Mouse (Mus musculus) heart, embryonic 11.5 days (tissue): Measurements from ENCODE around the gene Ugp2. TPM values are rescaled to one million over a fixed set of nuclear protein-coding genes. Genes with fewer than 3 reads are reported as not detected.

Experiments
- ATAC-seq: fragments of 200-750 bp; cut with Nextera tagmentation; replicated peaks from 2 replicates; pipeline ENCODE4 v1.8.0; 2017; ENCODE audit warnings: moderate library complexity; ENCODE audit not compliant: insufficient number of reproducible peaks, low FRiP score, low TSS enrichment
- H3K27ac ChIP-seq: fragments of 300-500 bp; sonication (generic); 2 replicates; pipeline ENCODE4 v1.5.1; 2014; ENCODE audit warnings: mild to moderate bottlenecking, low read depth, low read length
- H3K27me3 ChIP-seq: fragments of 300-500 bp; sonication (generic); 2 replicates; pipeline ENCODE4 v1.6.1; 2014; ENCODE audit warnings: mild to moderate bottlenecking, low read length, mixed read lengths; ENCODE audit not compliant: control insufficient read depth, insufficient read depth
- H3K36me3 ChIP-seq: fragments of 300-500 bp; sonication (generic); 2 replicates; pipeline ENCODE4 v1.6.1; 2014; ENCODE audit warnings: mild to moderate bottlenecking, low read length, moderate library complexity, mixed read lengths; ENCODE audit not compliant: control insufficient read depth, insufficient read depth
- H3K4me1 ChIP-seq: fragments of 300-500 bp; sonication (generic); 2 replicates; pipeline ENCODE4 v1.6.1; 2014; ENCODE audit warnings: low read length; ENCODE audit not compliant: control insufficient read depth, insufficient read depth
- H3K4me2 ChIP-seq: fragments of 300-500 bp; sonication (generic); 2 replicates; pipeline ENCODE4 v1.6.1; 2014; ENCODE audit warnings: mild to moderate bottlenecking, moderate library complexity
- H3K4me3 ChIP-seq: fragments of 300-500 bp; sonication (generic); 2 replicates; pipeline ENCODE4 v1.5.1; 2014; ENCODE audit warnings: low read depth, low read length
- H3K9ac ChIP-seq: fragments of 300-500 bp; sonication (generic); 2 replicates; pipeline ENCODE4 v1.6.1; 2014; ENCODE audit warnings: mild to moderate bottlenecking, low read depth, low read length, moderate library complexity
- H3K9me3 ChIP-seq: fragments of 300-500 bp; sonication (generic); replicated peaks from 2 replicates; pipeline ENCODE4 v1.6.1; 2016; ENCODE audit warnings: low read length; ENCODE audit not compliant: control insufficient read depth
- WGBS: fragments of 180-500 bp; shearing (Covaris S2); extraction: QIAGEN DNeasy Blood & Tissue Kit; methylation state at CpG from one replicate; pipeline ENCODE4 v1.1.7; 2014; ENCODE audit not compliant: insufficient replicate concordance; 5-methylcytosine and 5-hydroxymethylcytosine counted together
- polyA plus RNA-seq: library from polyadenylated mRNA; unstranded; fragments of >200 nt; fragmentation: Nextera tagmentation; extraction: Ambion mirVana; gene quantifications from 2 replicates; pipeline ENCODE4 v1.2.1, GENCODE M21; 2014

Gene Ugp2
- polyA plus RNA-seq, 1 experiment from 2014 or later, result 183 TPM

- Histone ChIP-seq H3K27me3 (no peaks in the 10 kb centered on the region), H3K4me3 (no peak overlapping the region), H3K4me1 (peaks cover 4% of the 10 kb centered on the region; the same call in 1 of the 2 replicates), H3K27ac (no peak overlapping the region), H3K9me3 (no peaks in the 10 kb centered on the region), H3K36me3 (peaks cover 4% of the 10 kb centered on the region; the same call in 1 of the 2 replicates), H3K9ac (no peak overlapping the region), H3K4me2 (no peak overlapping the region)
- 75% methylated on average over 2 of the region's 2 CpGs for WGBS
- no peak for ATAC-seq
These were observed 22.1 kb downstream of the Ugp2 start for GRCm38 (mm10) chr11:21348890-21349289.

- H3K27me3 ChIP-seq, result no peaks in the 10 kb centered on the region
- 85% methylated on average over 3 of the region's 3 CpGs for WGBS
- no peak overlapping the region for H3K9ac ChIP-seq
- 0 out of 2 replicates have a peak, but pooled peaks cover 6% of the 10 kb centered on the region for H3K36me3 ChIP-seq
- H3K4me1 ChIP-seq, result no peaks in the 10 kb centered on the region
- H3K9me3 ChIP-seq, result no peaks in the 10 kb centered on the region
- no peak overlapping the region for H3K4me2 ChIP-seq
- H3K27ac ChIP-seq, result no peak overlapping the region
- ATAC-seq, result no peak
- no peak overlapping the region for H3K4me3 ChIP-seq
These were observed 25.0 kb downstream of the Ugp2 start for GRCm38 (mm10) chr11:21346020-21346419.

- no peak for ATAC-seq
- no peaks in the 10 kb centered on the region for H3K9me3 ChIP-seq
- H3K27ac ChIP-seq, result no peak overlapping the region
- no peak overlapping the region for H3K9ac ChIP-seq
- H3K4me3 ChIP-seq, result no peak overlapping the region
- no peaks in the 10 kb centered on the region for H3K27me3 ChIP-seq
- WGBS, result 90% methylated on average over 5 of the region's 5 CpGs
- 0 out of 2 replicates have a peak, but pooled peaks cover 4% of the 10 kb centered on the region for H3K36me3 ChIP-seq
- H3K4me1 ChIP-seq, result no peaks in the 10 kb centered on the region
- H3K4me2 ChIP-seq, result no peak overlapping the region
These were observed 27.5 kb downstream of the Ugp2 start for GRCm38 (mm10) chr11:21343490-21343889.

GRCm38 (mm10) chr11:21339088-21339487 lies 31.9 kb downstream of the Ugp2 start:
- Histone ChIP-seq H3K27me3 (no peaks in the 10 kb centered on the region), H3K4me3 (no peak overlapping the region), H3K9ac (no peak overlapping the region), H3K36me3 (0 out of 2 replicates have a peak, but pooled peaks cover 4% of the 10 kb centered on the region), H3K9me3 (no peaks in the 10 kb centered on the region), H3K4me2 (no peak overlapping the region), H3K27ac (no peak overlapping the region), H3K4me1 (no peaks in the 10 kb centered on the region)
- 91% methylated on average over 4 of the region's 4 CpGs for WGBS
- ATAC-seq, result no peak

- H3K27me3 ChIP-seq, result no peaks in the 10 kb centered on the region
- no peak for ATAC-seq
- WGBS, result 93% methylated on average over 1 of the region's 1 CpGs
- H3K36me3 ChIP-seq, result 0 out of 2 replicates have a peak, but pooled peaks cover 4% of the 10 kb centered on the region
- H3K27ac ChIP-seq, result no peak overlapping the region
- no peak overlapping the region for H3K9ac ChIP-seq
- H3K4me2 ChIP-seq, result no peak overlapping the region
- no peaks in the 10 kb centered on the region for H3K9me3 ChIP-seq
- no peak overlapping the region for H3K4me3 ChIP-seq
- no peaks in the 10 kb centered on the region for H3K4me1 ChIP-seq
These were observed 33.1 kb downstream of the Ugp2 start for GRCm38 (mm10) chr11:21337855-21338254.

GRCm38 (mm10) chr11:21332639-21333295 lies 38.2 kb downstream of the Ugp2 start:
- Histone ChIP-seq H3K4me2 (no peak overlapping the region), H3K9me3 (no peaks in the 10 kb centered on the region), H3K9ac (no peak overlapping the region), H3K36me3 (peaks cover 17% of the 10 kb centered on the region), H3K4me3 (no peak overlapping the region), H3K27ac (no peak overlapping the region), H3K4me1 (no peaks in the 10 kb centered on the region), H3K27me3 (no peaks in the 10 kb centered on the region)
- 92% methylated on average over 5 of the region's 5 CpGs for WGBS
- no peak for ATAC-seq

GRCm38 (mm10) chr11:21328141-21328540 lies 42.9 kb downstream of the Ugp2 start:
- no peaks in the 10 kb centered on the region for H3K4me1 ChIP-seq
- 70% methylated on average over 5 of the region's 5 CpGs for WGBS
- H3K4me3 ChIP-seq, result no peak overlapping the region
- H3K36me3 ChIP-seq, result peaks cover 28% of the 10 kb centered on the region
- no peak overlapping the region for H3K4me2 ChIP-seq
- H3K27me3 ChIP-seq, result no peaks in the 10 kb centered on the region
- no peak overlapping the region for H3K9ac ChIP-seq
- no peaks in the 10 kb centered on the region for H3K9me3 ChIP-seq
- no peak for ATAC-seq
- H3K27ac ChIP-seq, result no peak overlapping the region

- Histone ChIP-seq H3K4me2 (no peak overlapping the region), H3K4me1 (no peaks in the 10 kb centered on the region), H3K9ac (no peak overlapping the region), H3K4me3 (no peak overlapping the region), H3K27ac (no peak overlapping the region), H3K36me3 (peaks cover 24% of the 10 kb centered on the region), H3K9me3 (no peaks in the 10 kb centered on the region), H3K27me3 (no peaks in the 10 kb centered on the region)
- ATAC-seq, result no peak
- WGBS, result 80% methylated on average over 5 of the region's 5 CpGs
These were observed 43.5 kb downstream of the Ugp2 start for GRCm38 (mm10) chr11:21327486-21327885.

- Histone ChIP-seq H3K9me3 (no peaks in the 10 kb centered on the region), H3K4me3 (no peak overlapping the region), H3K27ac (no peak overlapping the region), H3K27me3 (no peaks in the 10 kb centered on the region), H3K9ac (no peak overlapping the region), H3K4me1 (no peaks in the 10 kb centered on the region), H3K36me3 (peaks cover 29% of the 10 kb centered on the region), H3K4me2 (no peak overlapping the region)
- 66% methylated on average over 2 of the region's 2 CpGs for WGBS
- no peak for ATAC-seq
These were observed 44.2 kb downstream of the Ugp2 start for GRCm38 (mm10) chr11:21326770-21327169.
